Mouse (Mus musculus) erythroblast, embryonic 14.5 days (primary cell): ENCODE measurements around the gene Hfe. TPM values are rescaled to one million over a fixed set of nuclear protein-coding genes. Genes with fewer than 3 reads are reported as not detected.

Experiments used
- H3K27me3 ChIP-seq: 2 replicates; pipeline ENCODE4 v1.6.1; 2012; ENCODE audit warnings: inconsistent platforms; ENCODE audit not compliant: control insufficient read depth
- H3K36me3 ChIP-seq: 2 replicates; pipeline ENCODE4 v1.6.1; 2012; ENCODE audit warnings: mild to moderate bottlenecking, inconsistent platforms; ENCODE audit not compliant: control insufficient read depth
- H3K4me1 ChIP-seq: 2 replicates; pipeline ENCODE4 v1.6.1; 2012; ENCODE audit warnings: inconsistent platforms; ENCODE audit not compliant: control insufficient read depth
- H3K4me3 ChIP-seq: replicated peaks from 2 replicates; pipeline ENCODE3; 2012; ENCODE audit warnings: moderate library complexity, mild to moderate bottlenecking, inconsistent platforms
- H3K9me3 ChIP-seq: 2 replicates; pipeline ENCODE4 v1.6.1; 2012; ENCODE audit warnings: low read length, inconsistent platforms, mixed read lengths; ENCODE audit not compliant: control insufficient read depth
- GATA1 ChIP-seq: IDR thresholded peaks from 2 replicates; pipeline ENCODE4 v1.6.1; 2012; ENCODE audit warnings: low read length, inconsistent platforms, mixed read lengths
- TAL1 ChIP-seq: IDR thresholded peaks from 3 replicates; pipeline ENCODE4 v1.6.1; 2012; ENCODE audit warnings: low read length, inconsistent platforms, mixed read lengths
- polyA plus RNA-seq: library from polyadenylated mRNA; stranded (reverse); fragments of >175 nt; gene quantifications from 2 replicates; pipeline ENCODE4 v1.2.3, GENCODE M21; 2012

Gene Hfe
- polyA plus RNA-seq, 1 experiment, result 0.15 TPM

- no peak for TF ChIP-seq TAL1
- TF ChIP-seq GATA1, result no peak
- 0 out of 2 replicates have a peak, but pooled peaks cover 3% of the 10 kb centered on the region for H3K36me3 ChIP-seq
Measured at GRCm38 (mm10) chr13:23682623-23682946, 28.1 kb downstream of the Hfe start.

GRCm38 (mm10) chr13:23681990-23682582 is 28.6 kb downstream of the Hfe start:
- Histone ChIP-seq H3K36me3 (0 out of 2 replicates have a peak, but pooled peaks cover under 1% of the 10 kb centered on the region), H3K9me3 (no peaks in the 10 kb centered on the region), H3K27me3 (no peaks in the 10 kb centered on the region), H3K4me1 (peaks cover 56% of the 10 kb centered on the region), H3K4me3 (peak overlapping the region; percentile 69)
- no peak for TF ChIP-seq GATA1
- TF ChIP-seq TAL1, result no peak

More at GRCm38 (mm10) chr13:23682623-23682946, 28.1 kb downstream of the Hfe start:
- peaks cover 59% of the 10 kb centered on the region for H3K4me1 ChIP-seq
- H3K9me3 ChIP-seq, result no peaks in the 10 kb centered on the region
- no peaks in the 10 kb centered on the region for H3K27me3 ChIP-seq
- peak overlapping the region; percentile 69 for H3K4me3 ChIP-seq

GRCm38 (mm10) chr13:23662536-23662935 is 48.1 kb downstream of the Hfe start:
- Histone ChIP-seq H3K27me3 (peaks cover 18% of the 10 kb centered on the region), H3K4me3 (no peak overlapping the region), H3K9me3 (no peaks in the 10 kb centered on the region), H3K36me3 (no peaks in the 10 kb centered on the region), H3K4me1 (no peaks in the 10 kb centered on the region)
- TF ChIP-seq GATA1 (no peak), TAL1 (no peak)

GRCm38 (mm10) chr13:23659636-23660366 is 50.9 kb downstream of the Hfe start:
- Histone ChIP-seq H3K4me3 (no peak overlapping the region), H3K9me3 (no peaks in the 10 kb centered on the region), H3K27me3 (peaks cover 18% of the 10 kb centered on the region), H3K36me3 (no peaks in the 10 kb centered on the region), H3K4me1 (no peaks in the 10 kb centered on the region)
- TF ChIP-seq GATA1 (no peak), TAL1 (no peak)

Other genes starting within 250 kb of the Hfe start
- gene Btn1a1, start 245.0 kb downstream of the Hfe start, polyA plus RNA-seq, result 0.15 and 0.16 TPM in 2 replicates
- gene Btn2a2, start 222.0 kb downstream of the Hfe start, polyA plus RNA-seq, result not detected in 2 replicates
- gene Hist1h4h, start 179.8 kb downstream of the Hfe start, polyA plus RNA-seq, result 10.1 and 19.7 TPM in 2 replicates
- gene Hist1h2af, start 176.9 kb downstream of the Hfe start, polyA plus RNA-seq, result 52.5 and 62.7 TPM in 2 replicates
- gene Hist1h3g, start 175.4 kb downstream of the Hfe start, polyA plus RNA-seq, result 8.8 and 11.7 TPM in 2 replicates
- 0.43 and 3.0 TPM in 2 replicates for gene Hist1h2bh, start 167.5 kb downstream of the Hfe start, polyA plus RNA-seq
- gene Hist1h3f, start 166.8 kb downstream of the Hfe start, polyA plus RNA-seq, result 1.3 and 3.3 TPM in 2 replicates
- 8.3 and 13.8 TPM in 2 replicates for gene Hist1h4f, start 159.2 kb downstream of the Hfe start, polyA plus RNA-seq
- gene Hist1h1d, start 157.6 kb downstream of the Hfe start, polyA plus RNA-seq, result 0.51 and 0.95 TPM in 2 replicates
- gene Hist1h3e, start 148.5 kb downstream of the Hfe start, polyA plus RNA-seq, result 2.9 and 16.6 TPM in 2 replicates
- 3.6 and 5.2 TPM in 2 replicates for gene Hist1h2ae, start 139.6 kb downstream of the Hfe start, polyA plus RNA-seq
- 14.5 and 18.7 TPM in 2 replicates for gene Hist1h2bg, start 139.5 kb downstream of the Hfe start, polyA plus RNA-seq
- 6.6 and 15.6 TPM in 2 replicates for gene Hist1h2bf, start 136.7 kb downstream of the Hfe start, polyA plus RNA-seq
- 5.1 and 8.3 TPM in 2 replicates for gene Hist1h2ad, start 136.5 kb downstream of the Hfe start, polyA plus RNA-seq
- gene Hist1h3d, start 135.1 kb downstream of the Hfe start, polyA plus RNA-seq, result 1.6 and 4.7 TPM in 2 replicates
- 5.1 and 11.8 TPM in 2 replicates for gene Hist1h4d, start 129.3 kb downstream of the Hfe start, polyA plus RNA-seq
- 0.33 and 0.67 TPM in 2 replicates for gene Hist1h2be, start 89.7 kb downstream of the Hfe start, polyA plus RNA-seq
- gene Hist1h1e, start 88.3 kb downstream of the Hfe start, polyA plus RNA-seq, result 2.8 and 8.5 TPM in 2 replicates
- gene Hist1h2ac, start 26.9 kb downstream of the Hfe start, polyA plus RNA-seq, result 1.1 and 2.1 TPM in 2 replicates
- gene Hist1h2bc, start 26.7 kb downstream of the Hfe start, polyA plus RNA-seq, result 17.5 and 20.6 TPM in 2 replicates
- gene Hist1h1t, start 15.0 kb downstream of the Hfe start, polyA plus RNA-seq, result 0.10 TPM in 1 of 2 replicates, not detected in the other
- 0.93 and 3.0 TPM in 2 replicates for gene Hist1h4c, start 12.4 kb downstream of the Hfe start, polyA plus RNA-seq
- 54.6 and 94.3 TPM in 2 replicates for gene Hist1h1c, start 28.0 kb upstream of the Hfe start, polyA plus RNA-seq
- gene Hist1h3c, start 34.7 kb upstream of the Hfe start, polyA plus RNA-seq, result 3.8 and 7.0 TPM in 2 replicates
- 5.4 and 12.1 TPM in 2 replicates for gene Hist1h2bb, start 35.9 kb upstream of the Hfe start, polyA plus RNA-seq
- 9.1 and 22.3 TPM in 2 replicates for gene Hist1h2ab, start 40.3 kb upstream of the Hfe start, polyA plus RNA-seq
- gene Hist1h3b, start 41.4 kb upstream of the Hfe start, polyA plus RNA-seq, result 6.2 and 23.6 TPM in 2 replicates
- 4.5 and 11.8 TPM in 2 replicates for gene Hist1h4b, start 46.2 kb upstream of the Hfe start, polyA plus RNA-seq
- 10.2 and 21.5 TPM in 2 replicates for gene Hist1h4a, start 50.4 kb upstream of the Hfe start, polyA plus RNA-seq
- 1.5 and 4.0 TPM in 2 replicates for gene Hist1h3a, start 51.5 kb upstream of the Hfe start, polyA plus RNA-seq
- gene Hist1h1a, start 52.8 kb upstream of the Hfe start, polyA plus RNA-seq, result 1.4 TPM in 2 replicates
- not detected in 2 replicates for gene Trim38, start 59.1 kb upstream of the Hfe start, polyA plus RNA-seq
- gene Slc17a2, start 96.1 kb upstream of the Hfe start, polyA plus RNA-seq, result not detected in 2 replicates
- 0.01 TPM in 1 of 2 replicates, not detected in the other for gene Slc17a3, start 128.6 kb upstream of the Hfe start, polyA plus RNA-seq
- not detected in 2 replicates for gene Slc17a1, start 156.9 kb upstream of the Hfe start, polyA plus RNA-seq
- gene Slc17a4, start 204.2 kb upstream of the Hfe start, polyA plus RNA-seq, result not detected in 2 replicates
- not detected in 2 replicates for gene Hist1h2ba, start 223.3 kb upstream of the Hfe start, polyA plus RNA-seq
- gene Hist1h2aa, start 223.6 kb upstream of the Hfe start, polyA plus RNA-seq, result not detected in 2 replicates